Mouse (Mus musculus): ENCODE results near the gene Tm9sf2. TPM values are rescaled to one million over a fixed set of nuclear protein-coding genes. Genes with fewer than 3 reads are reported as not detected.
A peak's percentile ranks its signal among the peaks of the same experiment; 100 is the strongest.

Tm9sf2 gene
- polyA plus RNA-seq, 1 experiment from 2014 or later: 105 TPM

DNA sequence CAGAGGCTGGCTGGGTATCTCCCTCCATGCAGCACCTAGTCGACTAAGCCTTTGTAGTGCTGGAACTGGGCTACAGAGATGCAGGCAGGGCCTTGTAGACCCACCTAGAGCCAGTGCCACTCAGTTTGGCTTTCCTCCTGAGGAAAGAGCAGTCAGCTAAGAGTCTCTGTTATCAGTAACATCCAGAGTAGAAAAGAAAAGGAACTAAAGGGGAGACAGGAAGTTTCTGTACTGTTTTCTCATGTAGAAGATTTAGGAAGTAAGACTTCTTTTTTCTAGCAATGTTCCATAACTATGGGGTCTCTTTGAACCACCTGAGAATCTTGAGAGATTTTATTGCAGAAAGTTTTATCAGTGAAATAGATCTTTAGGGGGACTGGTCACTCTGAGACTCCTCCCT is 38.5 kb downstream of the Tm9sf2 start:
- no peak for ATAC-seq
- Histone ChIP-seq H3K27me3 (no peaks in the 10 kb centered on the region), H3K36me3 (peaks cover 72% of the 10 kb centered on the region)

DNA sequence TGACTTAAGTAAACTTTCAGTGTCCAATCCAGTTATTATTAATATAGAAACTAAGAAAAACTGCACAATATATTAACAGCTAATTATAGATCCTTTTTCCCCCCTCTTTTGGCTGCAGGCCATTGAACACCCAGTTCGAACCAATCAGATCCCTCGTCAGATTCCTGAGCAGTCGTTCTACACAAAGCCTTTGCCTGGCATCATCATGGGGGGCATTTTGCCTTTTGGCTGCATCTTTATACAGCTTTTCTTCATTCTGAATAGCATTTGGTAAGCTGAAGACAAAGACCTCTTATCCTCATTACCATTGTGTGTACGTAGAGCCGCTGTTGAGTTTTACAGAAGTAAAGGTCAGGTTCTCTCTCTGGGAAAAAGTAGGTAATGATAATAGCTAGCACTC is 43.8 kb downstream of the Tm9sf2 start:
- no peak for ATAC-seq
- H3K27me3 ChIP-seq: no peaks in the 10 kb centered on the region
- no peak overlapping the region for H3K4me3 ChIP-seq (replicated peaks)
- no peak overlapping the region; the same call in 1 of the 2 replicates for H3K27ac ChIP-seq
- H3K9me3 ChIP-seq: no peaks in the 10 kb centered on the region
- whole genome bisulfite sequencing: 21% methylated on average over 5 of the region's 5 CpGs
- H3K9ac ChIP-seq (replicated peaks): no peak overlapping the region
- H3K4me1 ChIP-seq (replicated peaks): peaks cover 9% of the 10 kb centered on the region; the same call in 1 of the 2 replicates
- H3K36me3 ChIP-seq: peaks cover 71% of the 10 kb centered on the region
- no peak overlapping the region for H3K4me2 ChIP-seq (replicated peaks)

More for the DNA sequence above, 38.5 kb downstream of the Tm9sf2 start:
- H3K9ac ChIP-seq (replicated peaks): no peak overlapping the region
- no peaks in the 10 kb centered on the region for H3K9me3 ChIP-seq
- no peak overlapping the region for H3K4me2 ChIP-seq (replicated peaks)
- H3K4me3 ChIP-seq (replicated peaks): no peak overlapping the region
- peaks cover under 1% of the 10 kb centered on the region; the same call in 1 of the 2 replicates for H3K4me1 ChIP-seq (replicated peaks)
- 78% methylated on average over 1 of the region's 1 CpGs for WGBS
- H3K27ac ChIP-seq: no peak overlapping the region

DNA sequence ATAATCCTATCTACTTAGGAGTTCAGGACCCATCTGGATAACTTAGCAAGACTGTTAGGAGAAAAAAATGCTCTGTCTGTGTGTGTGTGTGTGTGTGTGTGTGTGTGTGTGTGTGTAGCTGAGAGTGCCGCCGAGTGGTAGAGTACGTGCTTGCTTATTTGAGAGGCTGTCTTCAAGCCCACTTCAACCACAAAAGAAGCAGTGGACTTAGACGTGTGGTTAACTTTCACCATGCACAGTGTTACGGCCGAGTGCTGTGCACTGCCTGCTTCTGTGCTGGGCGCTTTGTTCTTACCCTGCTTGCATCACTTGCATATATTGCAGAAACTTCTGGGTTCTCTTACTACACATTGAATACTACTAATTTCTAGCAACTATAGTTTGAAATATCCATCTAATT is 50.9 kb downstream of the Tm9sf2 start:
- Histone ChIP-seq H3K4me1 (replicated peaks) (no peaks in the 10 kb centered on the region), H3K4me2 (replicated peaks) (no peak overlapping the region), H3K36me3 (peaks cover 66% of the 10 kb centered on the region), H3K9ac (replicated peaks) (no peak overlapping the region), H3K27ac (no peak overlapping the region), H3K9me3 (no peaks in the 10 kb centered on the region), H3K27me3 (no peaks in the 10 kb centered on the region), H3K4me3 (replicated peaks) (no peak overlapping the region)
- 92% methylated on average over 7 of the region's 7 CpGs for WGBS
- no peak for ATAC-seq

DNA sequence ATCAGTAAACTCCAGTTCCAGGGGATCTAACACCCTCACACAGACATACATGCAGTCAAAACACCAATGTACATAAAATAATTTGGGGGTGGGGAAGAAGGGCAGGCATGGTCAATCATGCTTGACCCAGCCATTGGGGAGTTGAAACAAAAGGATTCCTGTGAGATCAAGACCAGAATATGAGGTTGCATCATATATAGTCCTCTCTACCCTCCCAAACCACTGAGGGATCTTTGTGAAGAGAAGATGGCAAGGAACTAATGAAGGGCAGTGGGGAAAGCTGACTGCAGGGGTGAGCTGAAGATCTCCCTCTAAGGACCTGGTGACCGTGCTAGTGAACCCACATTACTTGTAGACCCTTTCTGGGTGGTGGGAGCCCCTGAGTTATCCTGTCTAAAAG is 54.1 kb downstream of the Tm9sf2 start:
- no peak overlapping the region for H3K4me2 ChIP-seq (replicated peaks)
- H3K9me3 ChIP-seq: no peaks in the 10 kb centered on the region
- peaks cover 55% of the 10 kb centered on the region for H3K36me3 ChIP-seq
- no peaks in the 10 kb centered on the region for H3K27me3 ChIP-seq
- no peak for ATAC-seq
- H3K9ac ChIP-seq (replicated peaks): no peak overlapping the region
- no peak overlapping the region for H3K27ac ChIP-seq
- no peak overlapping the region for H3K4me3 ChIP-seq (replicated peaks)
- 97% methylated on average over 1 of the region's 1 CpGs for WGBS
- H3K4me1 ChIP-seq (replicated peaks): no peaks in the 10 kb centered on the region

DNA sequence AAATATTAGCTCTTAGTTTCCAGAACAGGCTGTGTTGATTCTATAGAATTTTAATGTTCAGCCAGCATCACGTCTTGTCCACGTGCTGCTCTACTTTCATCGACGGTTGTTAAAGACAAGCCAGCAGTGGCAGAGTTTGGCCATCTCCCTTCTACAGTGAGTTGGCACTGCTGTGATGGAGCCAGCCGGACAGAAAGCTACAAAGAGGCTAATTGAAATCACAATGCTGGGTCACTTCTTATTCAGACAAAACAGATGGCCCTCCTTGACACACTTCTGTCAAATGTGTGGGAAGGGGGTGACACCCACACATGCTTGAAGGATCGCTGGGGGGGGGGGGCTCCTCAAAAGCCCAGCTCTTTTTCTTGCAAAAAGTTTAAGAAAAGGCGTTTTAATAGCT is 62.1 kb downstream of the Tm9sf2 start:
- H3K36me3 ChIP-seq: peaks cover 7% of the 10 kb centered on the region
- H3K27me3 ChIP-seq: no peaks in the 10 kb centered on the region
- no peak overlapping the region for H3K4me2 ChIP-seq (replicated peaks)
- H3K4me3 ChIP-seq (replicated peaks): no peak overlapping the region
- no peak for ATAC-seq
- H3K9ac ChIP-seq (replicated peaks): no peak overlapping the region
- H3K27ac ChIP-seq: no peak overlapping the region
- H3K9me3 ChIP-seq: no peaks in the 10 kb centered on the region
- WGBS: 53% methylated on average over 7 of the region's 7 CpGs
- peaks cover 17% of the 10 kb centered on the region for H3K4me1 ChIP-seq (replicated peaks)

DNA sequence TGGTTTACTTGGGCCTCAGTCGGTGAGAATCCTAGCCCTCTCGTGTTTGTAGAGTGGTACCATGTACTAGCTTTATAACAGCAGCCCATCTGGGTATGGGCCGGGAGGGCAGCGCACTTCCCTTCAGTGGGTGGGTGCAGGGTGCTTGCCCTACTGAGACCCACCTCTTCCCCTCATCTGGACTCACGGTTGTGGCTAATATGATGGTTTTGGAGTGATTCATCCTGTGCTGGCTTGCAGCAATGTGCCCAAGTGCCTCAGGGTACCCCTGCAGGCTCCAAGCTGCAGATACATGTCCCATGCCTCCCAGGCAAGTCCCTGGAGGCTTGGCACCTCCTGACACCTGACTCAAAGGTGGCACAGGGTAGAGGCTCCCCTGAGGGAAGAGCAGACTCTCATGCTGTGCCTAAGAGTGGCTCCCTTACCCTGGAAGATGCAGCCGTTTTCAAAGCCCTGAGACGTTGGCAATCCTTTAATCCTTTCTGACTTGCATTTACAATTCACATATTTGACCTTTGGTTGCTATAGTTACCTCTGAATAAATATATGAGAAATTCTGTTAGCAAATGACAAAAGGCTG is 63.5 kb downstream of the Tm9sf2 start:
- no peaks in the 10 kb centered on the region for H3K36me3 ChIP-seq
- H3K27ac ChIP-seq: peak overlapping the region; percentile 69
- H3K9me3 ChIP-seq: no peaks in the 10 kb centered on the region
- no peak overlapping the region for H3K4me3 ChIP-seq (replicated peaks)
- 0 out of 2 replicates have a peak overlapping the region, but pooled peaks have one; percentile 1 for H3K4me2 ChIP-seq (replicated peaks)
- WGBS: 55% methylated on average over 7 of the region's 7 CpGs
- H3K27me3 ChIP-seq: no peaks in the 10 kb centered on the region
- H3K9ac ChIP-seq (replicated peaks): no peak overlapping the region
- peak; percentile 69 for ATAC-seq
- peaks cover 18% of the 10 kb centered on the region for H3K4me1 ChIP-seq (replicated peaks)

DNA sequence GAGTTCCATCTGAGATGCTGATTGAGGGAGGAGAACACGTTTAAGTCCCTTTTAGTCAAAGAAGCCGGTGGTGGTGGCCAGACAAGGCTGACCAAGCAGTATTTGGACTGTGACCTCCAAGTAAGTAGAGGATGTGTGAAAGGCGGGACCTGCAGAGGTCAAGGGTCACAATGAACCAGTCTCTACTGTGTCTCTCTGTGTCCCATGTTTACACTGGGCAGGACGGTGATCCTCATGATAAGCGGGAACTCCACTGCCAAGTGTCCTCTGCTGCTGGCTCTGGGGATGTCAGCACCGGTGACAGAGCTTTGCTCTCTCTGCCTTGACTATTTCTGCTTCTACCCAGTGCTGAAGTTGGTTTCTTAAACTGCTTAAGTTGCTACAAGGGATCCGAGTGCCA is 64.2 kb downstream of the Tm9sf2 start:
- H3K4me2 ChIP-seq (replicated peaks): no peak overlapping the region
- 80% methylated on average over 7 of the region's 7 CpGs for WGBS
- no peak overlapping the region for H3K9ac ChIP-seq (replicated peaks)
- H3K27me3 ChIP-seq: no peaks in the 10 kb centered on the region
- H3K9me3 ChIP-seq: no peaks in the 10 kb centered on the region
- no peak for ATAC-seq
- no peak overlapping the region for H3K4me3 ChIP-seq (replicated peaks)
- peaks cover 20% of the 10 kb centered on the region for H3K4me1 ChIP-seq (replicated peaks)
- H3K36me3 ChIP-seq: no peaks in the 10 kb centered on the region
- no peak overlapping the region for H3K27ac ChIP-seq

DNA sequence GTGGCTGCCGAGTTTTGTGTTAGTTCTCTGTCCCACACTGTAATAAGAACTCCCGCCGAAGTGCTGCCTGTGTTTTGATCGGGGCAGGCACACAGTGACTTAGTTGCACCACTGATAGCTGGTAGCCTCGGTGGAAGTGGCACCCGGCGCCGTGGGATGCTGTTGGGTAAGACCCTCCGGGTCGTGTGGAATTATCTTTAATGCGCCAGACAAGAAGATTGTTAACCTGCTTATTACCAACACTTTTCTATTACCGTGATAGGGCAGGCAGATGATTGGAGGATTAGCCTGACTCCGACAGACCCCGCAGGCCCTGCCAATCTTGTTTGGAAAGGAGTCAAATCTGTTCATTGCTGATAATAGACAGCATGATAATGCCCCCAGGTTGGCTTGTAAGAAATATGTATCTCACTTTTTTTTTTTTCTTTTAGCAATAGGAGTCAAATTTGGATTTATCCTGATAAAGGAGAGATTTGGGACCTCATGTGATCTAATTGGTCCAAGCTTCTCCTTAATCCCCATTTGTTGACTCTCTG is 69.5 kb downstream of the Tm9sf2 start:
- Histone ChIP-seq H3K4me3 (replicated peaks) (no peak overlapping the region), H3K27ac (no peak overlapping the region), H3K36me3 (no peaks in the 10 kb centered on the region), H3K4me1 (replicated peaks) (0 out of 2 replicates have a peak, but pooled peaks cover 7% of the 10 kb centered on the region), H3K9ac (replicated peaks) (no peak overlapping the region), H3K27me3 (0 out of 2 replicates have a peak, but pooled peaks cover 4% of the 10 kb centered on the region), H3K9me3 (no peaks in the 10 kb centered on the region), H3K4me2 (replicated peaks) (no peak overlapping the region)
- ATAC-seq: peak; percentile 44
- WGBS: 78% methylated on average over 14 of the region's 14 CpGs

DNA sequence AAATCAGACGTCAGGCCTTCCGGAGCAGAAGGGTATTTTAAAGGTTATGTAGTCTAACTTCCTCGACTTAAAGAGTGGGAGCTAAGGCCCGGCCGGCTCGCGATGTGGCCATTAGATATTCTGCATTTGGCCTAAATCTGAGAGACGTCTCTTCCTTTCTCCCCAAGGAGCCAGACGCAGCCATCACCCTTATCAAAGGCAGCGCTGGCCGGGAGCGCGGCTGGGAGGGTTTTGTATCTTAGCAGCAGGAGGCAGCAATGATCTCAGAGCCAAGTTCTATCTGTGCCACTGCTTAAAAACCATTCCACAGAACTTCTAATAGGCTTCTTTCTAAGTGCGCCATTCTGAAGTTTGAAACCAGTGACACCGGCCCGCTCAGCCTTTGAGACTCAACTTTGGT is 72.4 kb downstream of the Tm9sf2 start:
- ATAC-seq: no peak
- no peaks in the 10 kb centered on the region for H3K9me3 ChIP-seq
- no peak overlapping the region for H3K27ac ChIP-seq
- H3K36me3 ChIP-seq: no peaks in the 10 kb centered on the region
- H3K4me3 ChIP-seq (replicated peaks): no peak overlapping the region
- 0 out of 2 replicates have a peak, but pooled peaks cover 11% of the 10 kb centered on the region for H3K4me1 ChIP-seq (replicated peaks)
- H3K27me3 ChIP-seq: 0 out of 2 replicates have a peak, but pooled peaks cover 7% of the 10 kb centered on the region
- H3K4me2 ChIP-seq (replicated peaks): no peak overlapping the region
- no peak overlapping the region for H3K9ac ChIP-seq (replicated peaks)
- whole genome bisulfite sequencing: 50% methylated on average over 16 of the region's 16 CpGs

DNA sequence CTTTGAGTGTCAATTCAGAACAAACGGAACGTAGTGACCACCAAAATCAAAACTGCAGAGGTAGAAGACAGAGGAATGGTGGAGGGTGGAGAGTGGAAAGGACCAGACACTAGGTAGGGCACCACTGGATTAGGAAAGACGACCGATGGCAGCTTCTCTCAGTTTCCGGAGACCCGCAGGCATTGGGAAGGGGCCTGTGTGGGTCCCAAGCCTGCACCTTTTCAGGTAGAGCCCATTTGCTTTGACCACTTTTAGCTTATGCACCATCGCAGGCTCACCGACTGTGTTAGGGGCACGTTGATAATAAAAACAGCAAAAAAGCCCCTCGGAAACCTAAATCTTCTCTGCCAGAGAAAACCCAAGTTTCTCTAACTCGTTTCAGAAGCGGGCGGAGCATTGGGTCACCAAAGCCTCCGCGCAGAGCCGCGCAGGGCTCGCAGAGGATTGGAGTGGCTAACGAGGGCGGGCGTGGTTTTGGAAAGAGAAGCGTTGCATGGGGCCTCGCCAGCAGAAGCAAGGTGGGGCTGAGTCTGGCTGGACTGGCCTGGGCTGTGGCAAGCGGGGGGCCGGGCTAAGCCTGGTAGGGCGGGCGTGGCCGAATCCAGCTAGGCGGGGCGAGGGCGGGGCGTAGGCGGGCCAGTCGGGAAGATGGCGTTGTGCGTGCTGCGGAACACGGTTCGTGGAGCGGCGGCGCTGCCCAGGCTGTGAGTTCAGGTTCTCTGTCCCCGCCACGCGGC is 74.4 kb downstream of the Tm9sf2 start, which contains the start of gene Clybl:
Gene Clybl (plus strand): TSS at position 627 of the 737 bp plus-strand sequence.
- WGBS: 3% methylated on average over 43 of the region's 45 CpGs
- Histone ChIP-seq H3K27me3 (0 out of 2 replicates have a peak, but pooled peaks cover 7% of the 10 kb centered on the region), H3K27ac (no peak within 1 kb of the TSS)

DNA sequence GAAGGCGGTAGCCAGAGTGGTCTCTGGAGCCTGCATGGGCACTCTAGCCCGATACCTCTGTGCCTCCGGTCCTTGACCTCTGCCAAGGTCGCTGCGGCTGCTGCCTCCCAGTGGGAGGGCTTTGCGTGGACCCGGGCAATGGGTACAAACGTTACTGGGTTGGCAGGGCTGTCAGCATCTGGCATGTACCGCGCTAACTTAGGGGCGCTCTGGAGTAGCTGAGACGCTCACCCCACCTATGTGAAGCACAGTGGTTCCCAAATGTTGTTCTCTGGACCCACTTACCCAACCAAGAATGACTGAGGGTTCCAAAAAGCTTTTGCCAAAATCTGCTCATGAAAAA is 74.9 kb downstream of the Tm9sf2 start:
- Histone ChIP-seq H3K27ac (no peak overlapping the region), H3K9me3 (no peaks in the 10 kb centered on the region), H3K9ac (replicated peaks) (peak overlapping the region; percentile 59), H3K27me3 (0 out of 2 replicates have a peak, but pooled peaks cover 7% of the 10 kb centered on the region), H3K4me2 (replicated peaks) (peak overlapping the region; percentile 59), H3K4me1 (replicated peaks) (0 out of 2 replicates have a peak, but pooled peaks cover 5% of the 10 kb centered on the region), H3K36me3 (no peaks in the 10 kb centered on the region), H3K4me3 (replicated peaks) (peak overlapping the region; percentile 62)
- no peak for ATAC-seq
- WGBS: under 1% methylated on average over 12 of the region's 12 CpGs

More for the DNA sequence above, 74.4 kb downstream of the Tm9sf2 start, which contains the start of gene Clybl:
- 0 out of 2 replicates have a peak, but pooled peaks cover 8% of the 10 kb centered on the region for H3K4me1 ChIP-seq (replicated peaks)
- peak within 1 kb of the TSS; percentile 59 for H3K4me2 ChIP-seq (replicated peaks)
- H3K4me3 ChIP-seq (replicated peaks): peak within 1 kb of the TSS; percentile 62
- peak within 1 kb of the TSS; percentile 59 for H3K9ac ChIP-seq (replicated peaks)
- no peaks in the 10 kb centered on the region for H3K9me3 ChIP-seq
- no peaks in the 10 kb centered on the region for H3K36me3 ChIP-seq
- peak; percentile 98 for ATAC-seq

DNA sequence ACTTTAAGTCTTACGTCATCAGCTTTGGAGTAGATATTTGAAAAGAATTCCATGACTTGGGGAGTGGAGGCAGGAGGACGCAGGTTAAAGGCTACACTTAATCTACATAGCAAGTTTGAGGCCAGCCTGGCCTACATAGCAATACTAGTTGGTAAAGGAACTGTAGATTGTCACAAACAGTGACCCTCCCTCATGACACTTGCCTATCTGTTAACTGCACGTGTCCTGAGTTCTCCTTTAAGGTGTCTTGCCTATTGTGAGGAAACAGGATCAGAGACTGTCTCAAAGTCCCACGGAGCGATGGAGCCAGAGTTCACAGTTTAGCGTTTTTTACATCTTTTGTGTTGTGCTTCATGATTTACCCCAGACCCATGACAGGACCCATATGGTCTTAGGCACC is 75.4 kb downstream of the Tm9sf2 start:
- Histone ChIP-seq H3K4me2 (replicated peaks) (no peak overlapping the region), H3K27me3 (0 out of 2 replicates have a peak, but pooled peaks cover 7% of the 10 kb centered on the region), H3K9ac (replicated peaks) (no peak overlapping the region), H3K4me1 (replicated peaks) (0 out of 2 replicates have a peak, but pooled peaks cover 4% of the 10 kb centered on the region), H3K4me3 (replicated peaks) (0 out of 2 replicates have a peak overlapping the region, but pooled peaks have one; percentile 62), H3K36me3 (no peaks in the 10 kb centered on the region), H3K27ac (no peak overlapping the region), H3K9me3 (no peaks in the 10 kb centered on the region)
- ATAC-seq: no peak
- WGBS: 84% methylated on average over 6 of the region's 6 CpGs

All from midbrain, embryonic 13.5 days (tissue).